In the genomic region with DNA sequence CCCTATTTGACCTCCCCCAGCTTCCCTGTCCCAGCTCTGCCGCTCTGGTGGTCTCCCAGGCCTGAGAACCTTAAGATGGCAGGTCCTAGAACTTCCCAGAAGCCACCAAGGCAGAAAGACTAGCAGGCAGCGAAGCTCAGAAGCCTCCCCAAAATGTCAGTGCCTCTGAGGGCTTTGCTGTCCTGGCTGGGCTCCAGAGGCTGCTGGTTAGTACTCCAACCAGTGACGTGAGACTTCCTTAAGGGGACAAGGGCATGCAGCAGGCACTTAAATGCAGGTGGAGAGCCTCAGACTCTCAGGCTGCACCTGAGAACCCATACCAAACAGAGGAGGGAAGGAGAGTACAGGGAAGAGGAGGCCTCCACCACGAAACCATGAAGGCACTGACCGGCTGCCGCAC, we compare ENCODE assay signal across 8 mouse cellular contexts. TPM values are rescaled to one million over a fixed set of nuclear protein-coding genes. Genes with fewer than 3 reads are reported as not detected.
A peak's percentile ranks its signal among the peaks of the same experiment; 100 is the strongest.
DNase-seq lines count a peak whose midpoint lies in the region; ATAC-seq lines count a peak whose summit lies in the region.

No protein-coding gene starts in this region.

- peaks cover 79% of the 10 kb centered on the region for H3K4me1 ChIP-seq in liver, embryonic 15.5 days (replicated peaks)
- H3K4me1 ChIP-seq in midbrain, embryonic 13.5 days (replicated peaks) = peaks cover 33% of the 10 kb centered on the region

- H3K27me3 ChIP-seq in liver, embryonic 15.5 days = no peaks in the 10 kb centered on the region
- no peaks in the 10 kb centered on the region for H3K27me3 ChIP-seq in midbrain, embryonic 13.5 days

- peak overlapping the region; percentile 64 for H3K27ac ChIP-seq in liver, embryonic 15.5 days (replicated peaks)
- no peak overlapping the region for H3K27ac ChIP-seq in midbrain, embryonic 13.5 days

- H3K9me3 ChIP-seq in liver, embryonic 15.5 days (replicated peaks) = no peaks in the 10 kb centered on the region
- H3K9me3 ChIP-seq in midbrain, embryonic 13.5 days = no peaks in the 10 kb centered on the region

- 69% methylated on average over 6 of the region's 6 CpGs for WGBS in liver, embryonic 15.5 days (ENCODE audit: insufficient replicate concordance)
- 94% methylated on average over 6 of the region's 6 CpGs for WGBS in midbrain, embryonic 13.5 days

- H3K36me3 ChIP-seq in liver, embryonic 15.5 days (replicated peaks) = peaks cover 43% of the 10 kb centered on the region
- H3K36me3 ChIP-seq in midbrain, embryonic 13.5 days = peaks cover 58% of the 10 kb centered on the region

- DNase-seq in cerebellum, adult 11 months = peak; percentile 31
- peak; percentile 48 to 57 for DNase-seq in adrenal gland, postnatal 36 days
- peak; percentile 47 to 50 for DNase-seq in heart, postnatal 36 days

- peak overlapping the region; percentile 82 for H3K4me2 ChIP-seq in liver, embryonic 15.5 days
- no peak overlapping the region for H3K4me2 ChIP-seq in midbrain, embryonic 13.5 days (replicated peaks)

- H3K9ac ChIP-seq in liver, embryonic 15.5 days = no peak overlapping the region
- no peak overlapping the region; the same call in 1 of the 2 replicates for H3K9ac ChIP-seq in midbrain, embryonic 13.5 days (replicated peaks)

- no peak for ATAC-seq in cerebellum, adult (ENCODE audit: insufficient number of reproducible peaks, low FRiP score, low TSS enrichment)
- ATAC-seq in liver, embryonic 15.5 days (ENCODE audit: insufficient read depth) = no peak
- ATAC-seq in megakaryocyte-erythroid progenitor cell, adult 5-6 weeks (replicated peaks; ENCODE audit: low FRiP score, low TSS enrichment, poor library complexity, severe bottlenecking) = no peak
- no peak for ATAC-seq in midbrain, embryonic 13.5 days
- ATAC-seq in CD4-positive, CD25-positive, alpha-beta regulatory T cell, adult 4 months = no peak

- intact Hi-C loops in heart, postnatal 36 days (cut with DNase I) = no loop called here

- 0 out of 2 replicates have a peak overlapping the region, but pooled peaks have one; percentile 6 for H3K4me3 ChIP-seq in liver, embryonic 15.5 days (replicated peaks)
- H3K4me3 ChIP-seq in midbrain, embryonic 13.5 days (replicated peaks) = no peak overlapping the region

RNA-seq across cellular contexts. Expression of gene Ppp5c, which starts 3.6 kb away (rescaled TPM):
- 10 to 100 TPM; 71.5 to 87.2 TPM for total RNA-seq in adrenal gland, postnatal 36 days (2021)
- total RNA-seq in heart, postnatal 36 days (2021) = 100 to 1,000 TPM; 107 to 109 TPM
- 43.2 and 45.3 TPM in 2 replicates for polyA plus RNA-seq in liver, embryonic 15.5 days (2015; fragmentation: Nextera tagmentation; extraction: Ambion mirVana)
- 148 and 150 TPM in 2 replicates for total RNA-seq in megakaryocyte-erythroid progenitor cell, adult 5-6 weeks (2014; fragmentation: Nextera tagmentation)
- 58.8 and 82.4 TPM in 2 replicates for total RNA-seq in megakaryocyte-erythroid progenitor cell, adult 5-6 weeks (2017)
- polyA plus RNA-seq in midbrain, embryonic 13.5 days (2015; fragmentation: Nextera tagmentation; extraction: Ambion mirVana) = 108 and 110 TPM in 2 replicates
- polyA plus RNA-seq in CD4-positive, CD25-positive, alpha-beta regulatory T cell, adult 4 months (2017; shearing (Covaris generic)) = 10 to 100 TPM; 56.6 to 76.0 TPM

RNA-seq across cellular contexts. Expression of gene Ccdc8, which starts 31.6 kb away (rescaled TPM):
- total RNA-seq in adrenal gland, postnatal 36 days (2021) = 10 to 100 TPM; 19.2 to 28.1 TPM
- 1 to 10 TPM; 5.9 to 6.3 TPM for total RNA-seq in heart, postnatal 36 days (2021)
- polyA plus RNA-seq in liver, embryonic 15.5 days (2015; fragmentation: Nextera tagmentation; extraction: Ambion mirVana) = 3.7 and 3.9 TPM in 2 replicates
- 0.79 and 2.7 TPM in 2 replicates for total RNA-seq in megakaryocyte-erythroid progenitor cell, adult 5-6 weeks (2014; fragmentation: Nextera tagmentation)
- 1.1 and 5.3 TPM in 2 replicates for total RNA-seq in megakaryocyte-erythroid progenitor cell, adult 5-6 weeks (2017)
- 5.6 and 5.9 TPM in 2 replicates for polyA plus RNA-seq in midbrain, embryonic 13.5 days (2015; fragmentation: Nextera tagmentation; extraction: Ambion mirVana)
- under 1 TPM in 1 of 2 experiments, not detected in 1; 0.20 TPM for polyA plus RNA-seq in CD4-positive, CD25-positive, alpha-beta regulatory T cell, adult 4 months (2017; shearing (Covaris generic))

RNA-seq across cellular contexts. Expression of gene Hif3a, which starts 38.1 kb away (rescaled TPM):
- total RNA-seq in adrenal gland, postnatal 36 days (2021) = 1 to 10 TPM; 1.6 to 2.7 TPM
- 1 to 10 TPM; 2.5 to 2.6 TPM for total RNA-seq in heart, postnatal 36 days (2021)
- 31.4 and 37.5 TPM in 2 replicates for polyA plus RNA-seq in liver, embryonic 15.5 days (2015; fragmentation: Nextera tagmentation; extraction: Ambion mirVana)
- total RNA-seq in megakaryocyte-erythroid progenitor cell, adult 5-6 weeks (2014; fragmentation: Nextera tagmentation) = 22.8 and 39.3 TPM in 2 replicates
- total RNA-seq in megakaryocyte-erythroid progenitor cell, adult 5-6 weeks (2017) = 2.9 and 3.7 TPM in 2 replicates
- 2.0 and 2.4 TPM in 2 replicates for polyA plus RNA-seq in midbrain, embryonic 13.5 days (2015; fragmentation: Nextera tagmentation; extraction: Ambion mirVana)
- polyA plus RNA-seq in CD4-positive, CD25-positive, alpha-beta regulatory T cell, adult 4 months (2017; shearing (Covaris generic)) = under 1 TPM; 0.60 to 0.91 TPM

RNA-seq across cellular contexts. Expression of gene Gm42372, which starts 41.3 kb away (rescaled TPM):
- total RNA-seq in adrenal gland, postnatal 36 days (2021) = 1 to 10 TPM; 1.1 TPM
- not detected for total RNA-seq in heart, postnatal 36 days (2021)
- polyA plus RNA-seq in liver, embryonic 15.5 days (2015; fragmentation: Nextera tagmentation; extraction: Ambion mirVana) = 0.06 TPM in 1 of 2 replicates, not detected in the other
- total RNA-seq in megakaryocyte-erythroid progenitor cell, adult 5-6 weeks (2014; fragmentation: Nextera tagmentation) = 0.28 and 0.35 TPM in 2 replicates
- not detected in 2 replicates for total RNA-seq in megakaryocyte-erythroid progenitor cell, adult 5-6 weeks (2017)
- 3.4 and 4.3 TPM in 2 replicates for polyA plus RNA-seq in midbrain, embryonic 13.5 days (2015; fragmentation: Nextera tagmentation; extraction: Ambion mirVana)
- 1 to 10 TPM; 4.8 to 4.9 TPM for polyA plus RNA-seq in CD4-positive, CD25-positive, alpha-beta regulatory T cell, adult 4 months (2017; shearing (Covaris generic))

RNA-seq across cellular contexts. Expression of gene Psg16, which starts 49.7 kb away (rescaled TPM):
- total RNA-seq in adrenal gland, postnatal 36 days (2021) = under 1 TPM; 0.30 to 0.46 TPM
- under 1 TPM; 0.14 to 0.16 TPM for total RNA-seq in heart, postnatal 36 days (2021)
- 0.13 and 0.24 TPM in 2 replicates for polyA plus RNA-seq in liver, embryonic 15.5 days (2015; fragmentation: Nextera tagmentation; extraction: Ambion mirVana)
- 0.11 TPM in 1 of 2 replicates, not detected in the other for total RNA-seq in megakaryocyte-erythroid progenitor cell, adult 5-6 weeks (2014; fragmentation: Nextera tagmentation)
- 1.1 TPM in 1 of 2 replicates, not detected in the other for total RNA-seq in megakaryocyte-erythroid progenitor cell, adult 5-6 weeks (2017)
- 1.2 and 1.5 TPM in 2 replicates for polyA plus RNA-seq in midbrain, embryonic 13.5 days (2015; fragmentation: Nextera tagmentation; extraction: Ambion mirVana)
- polyA plus RNA-seq in CD4-positive, CD25-positive, alpha-beta regulatory T cell, adult 4 months (2017; shearing (Covaris generic)) = 1 to 10 TPM in 1 of 2 experiments, under 1 TPM in 1; 0.13 to 1.4 TPM
